Mouse (Mus musculus): ENCODE data around the gene Ada.

The Ada gene

DNA sequence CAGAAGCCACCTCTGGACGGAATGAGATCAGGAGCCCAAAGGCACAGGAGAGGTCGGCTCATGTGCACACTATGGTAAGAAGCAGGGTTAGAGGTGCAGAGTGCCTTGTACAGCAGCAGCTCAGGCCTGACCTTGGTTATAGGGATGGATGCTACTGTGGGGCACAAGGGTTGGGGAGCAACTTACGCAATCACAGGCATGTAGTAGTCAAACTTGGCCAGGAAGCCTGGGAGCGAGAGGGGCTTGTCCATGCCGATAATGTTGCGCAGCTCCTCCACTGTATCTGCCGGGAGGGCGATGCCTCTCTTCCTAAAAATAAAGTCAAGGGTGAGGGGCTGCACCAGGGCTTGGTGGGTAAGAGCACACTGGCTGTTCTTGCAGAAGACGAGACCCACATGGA, 14.9 kb downstream of the Ada start:
- DNase-seq (ENCODE audit: low read depth, low spot score) = no peak

DNA sequence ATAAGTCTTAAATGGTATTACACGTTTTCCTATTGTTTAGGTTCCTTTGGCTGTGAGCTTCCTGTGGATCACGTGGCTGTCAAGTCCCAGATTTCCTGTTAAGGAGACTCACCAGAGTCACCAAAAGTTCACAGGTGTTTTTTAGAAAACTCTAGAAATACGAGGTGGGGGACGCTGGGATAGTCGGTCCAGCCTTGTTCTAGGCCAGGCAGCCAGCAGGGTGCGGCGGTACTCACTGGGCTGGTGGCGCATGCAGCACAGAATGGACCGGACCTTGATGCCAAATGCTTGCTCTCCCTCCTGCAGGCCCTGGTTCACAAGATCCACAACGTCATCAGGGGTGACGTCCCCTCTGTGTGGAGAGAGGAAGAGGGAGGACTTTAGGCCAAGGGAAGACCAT, 18.0 kb downstream of the Ada start:
- DNase-seq (ENCODE audit: low read depth, low spot score) = no peak

DNA sequence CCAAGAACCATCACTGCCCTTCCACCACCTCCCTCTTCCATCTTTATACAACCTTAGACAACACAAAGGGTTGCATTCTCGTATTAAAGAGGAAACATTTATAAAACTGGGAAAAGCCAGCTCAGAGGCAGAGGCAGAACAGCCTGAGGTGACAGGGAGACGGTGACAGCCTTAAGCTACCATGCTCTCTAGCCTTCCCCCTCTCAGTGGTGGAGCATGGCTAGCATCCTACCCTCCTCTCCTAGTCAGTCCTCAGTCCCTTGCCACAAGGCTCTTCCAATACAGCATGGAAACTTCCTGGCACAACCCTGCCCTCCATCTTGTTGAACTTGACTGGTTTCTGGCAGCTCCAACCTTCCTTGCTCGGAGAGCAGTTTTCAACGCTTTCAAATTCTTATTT, 21.7 kb downstream of the Ada start:
- DNase-seq (ENCODE audit: low read depth, low spot score) = no peak

DNA sequence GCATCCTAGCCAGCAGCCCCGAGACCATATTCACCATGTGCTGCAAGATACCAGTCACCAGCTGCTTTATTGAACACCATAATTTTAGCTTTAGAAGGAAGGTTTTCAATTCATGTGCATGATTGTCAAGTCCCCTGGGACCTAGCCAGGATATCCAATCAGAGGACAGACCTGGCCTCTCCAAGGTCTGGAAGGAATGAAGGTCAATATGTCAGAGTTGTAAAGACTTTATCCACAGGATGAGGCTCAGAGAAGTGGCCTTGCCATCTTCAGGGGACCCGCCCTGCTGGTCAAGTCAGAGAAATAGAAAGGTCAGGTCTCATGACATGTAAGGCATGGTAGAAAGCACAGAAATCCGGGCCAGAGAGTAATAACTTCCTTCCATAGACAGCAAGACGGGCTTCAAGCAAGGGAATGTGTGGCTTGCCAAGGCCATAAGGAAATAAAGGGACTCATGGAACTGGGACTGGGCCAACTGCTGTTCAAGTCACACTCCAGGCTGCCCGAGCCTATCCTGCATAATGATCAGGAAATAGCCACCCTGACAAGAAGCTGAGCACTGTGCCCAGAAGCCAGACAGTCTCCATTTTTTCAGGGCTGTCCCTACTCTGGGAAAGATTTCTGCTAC, 23.2 kb downstream of the Ada start:
- DNase-seq (ENCODE audit: low read depth, low spot score) = no peak

DNA sequence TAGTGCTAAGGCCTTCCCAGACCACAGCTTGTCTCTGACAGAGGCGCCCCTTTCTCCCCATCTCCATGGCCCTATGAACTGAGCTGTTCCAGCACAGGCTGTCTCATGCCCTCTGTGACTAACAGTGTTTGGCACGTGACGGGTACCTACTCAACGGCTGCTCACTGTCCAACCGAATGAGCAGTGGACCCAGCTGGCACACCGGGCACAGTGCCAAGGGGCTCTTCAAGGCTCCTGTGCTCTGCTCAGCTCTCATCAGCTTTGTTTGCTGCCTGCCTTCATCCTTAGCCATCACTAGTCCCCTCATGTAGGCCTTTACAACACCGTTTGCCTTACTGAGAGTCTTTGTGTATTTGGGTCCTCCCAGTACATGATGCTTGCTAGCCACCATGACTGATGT, 27.5 kb downstream of the Ada start:
- DNase-seq (ENCODE audit: low read depth, low spot score) = peak; percentile 19

DNA sequence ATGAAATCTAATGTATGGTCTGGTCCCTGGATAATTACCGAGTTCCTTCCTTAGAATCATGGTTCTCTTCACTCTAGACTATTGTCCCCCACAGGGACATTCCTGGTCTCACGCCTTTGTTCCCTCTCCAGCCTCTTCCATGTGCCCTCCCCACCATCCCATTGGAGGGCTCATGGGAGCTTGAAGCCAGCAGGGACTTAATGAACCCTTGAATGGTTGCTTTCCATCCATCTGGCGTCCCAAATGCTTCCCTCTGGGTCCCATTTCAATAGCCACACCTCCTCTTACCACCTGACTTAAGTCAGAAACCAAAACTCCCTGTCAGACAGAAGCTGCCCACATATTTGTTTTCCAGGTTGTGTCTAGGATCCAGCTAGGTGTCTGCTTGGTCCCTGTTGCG, 30.4 kb downstream of the Ada start:
- no peak for DNase-seq (ENCODE audit: low read depth, low spot score)

DNA sequence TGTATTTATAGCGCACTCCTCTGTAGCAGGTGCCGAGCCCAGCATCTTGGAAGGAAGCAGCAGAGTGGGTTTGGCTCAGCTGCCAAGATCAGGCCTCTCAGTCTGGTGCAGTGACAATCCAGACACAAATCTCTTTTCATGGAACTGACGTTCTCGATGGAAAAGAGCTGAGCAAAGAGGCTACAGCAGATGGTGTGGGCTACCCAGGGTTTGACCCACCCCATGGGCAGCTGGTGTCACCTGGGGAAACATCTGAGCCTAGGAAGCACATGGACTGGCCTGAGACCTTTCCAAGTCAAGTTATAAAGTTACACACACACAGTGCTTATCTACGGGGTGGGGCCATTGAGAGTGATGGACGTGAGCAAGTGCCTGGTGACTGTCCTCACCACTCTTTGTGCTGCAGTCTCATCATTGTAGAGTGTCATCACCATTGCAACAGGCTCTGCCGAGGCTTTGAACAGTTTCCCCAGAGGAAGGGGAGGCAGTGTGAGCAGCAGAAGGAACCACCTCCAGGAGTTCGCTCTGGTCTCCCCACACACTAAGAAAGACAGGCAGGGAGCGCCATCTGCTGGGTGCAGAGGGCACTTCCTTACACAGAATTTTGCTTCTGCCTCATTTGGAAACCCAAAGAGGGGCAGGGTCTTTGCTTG, 31.0 kb downstream of the Ada start:
- peak; percentile 90 for DNase-seq (ENCODE audit: low read depth, low spot score)

DNA sequence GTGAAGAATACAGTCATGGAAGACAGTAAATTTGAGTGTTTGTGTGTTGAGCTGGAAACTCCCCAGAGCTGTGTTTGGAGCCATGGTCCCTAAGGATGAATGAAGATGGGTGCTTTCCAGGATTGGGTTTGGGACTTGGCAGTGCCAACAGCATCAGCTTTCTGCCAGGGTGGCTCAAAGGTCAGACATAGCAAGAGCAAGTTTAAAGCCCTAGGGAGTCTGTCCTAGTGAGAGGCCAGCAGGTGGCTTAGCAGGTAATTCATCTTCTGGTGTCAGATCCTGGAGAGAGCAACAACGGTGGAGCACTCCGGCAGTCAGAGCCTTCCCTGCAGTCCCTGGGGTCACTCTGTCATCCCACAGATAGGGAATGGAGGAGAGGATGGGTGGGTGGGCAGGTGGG, 31.5 kb downstream of the Ada start:
- no peak for DNase-seq (ENCODE audit: low read depth, low spot score)

DNA sequence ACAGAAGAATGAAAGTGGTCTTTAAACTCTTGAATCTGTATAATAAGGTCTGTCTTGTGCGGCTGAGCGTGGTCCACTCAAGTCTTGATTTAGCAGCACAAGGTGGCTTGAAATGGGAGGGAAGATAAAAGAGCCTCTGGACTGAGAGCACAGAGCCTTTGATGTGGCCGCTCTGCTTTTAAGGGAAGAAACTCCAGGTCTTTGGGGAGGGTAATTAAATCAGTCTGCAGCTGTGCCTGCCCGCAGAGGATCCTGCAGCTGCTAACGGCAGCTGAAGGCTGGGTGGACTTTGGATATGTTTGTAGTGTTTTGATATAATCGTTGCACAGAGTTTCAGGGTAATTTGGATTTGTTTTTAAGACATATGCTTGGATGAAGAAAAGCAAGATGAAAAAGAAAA, 33.2 kb downstream of the Ada start:
- DNase-seq (ENCODE audit: low read depth, low spot score) = no peak

DNA sequence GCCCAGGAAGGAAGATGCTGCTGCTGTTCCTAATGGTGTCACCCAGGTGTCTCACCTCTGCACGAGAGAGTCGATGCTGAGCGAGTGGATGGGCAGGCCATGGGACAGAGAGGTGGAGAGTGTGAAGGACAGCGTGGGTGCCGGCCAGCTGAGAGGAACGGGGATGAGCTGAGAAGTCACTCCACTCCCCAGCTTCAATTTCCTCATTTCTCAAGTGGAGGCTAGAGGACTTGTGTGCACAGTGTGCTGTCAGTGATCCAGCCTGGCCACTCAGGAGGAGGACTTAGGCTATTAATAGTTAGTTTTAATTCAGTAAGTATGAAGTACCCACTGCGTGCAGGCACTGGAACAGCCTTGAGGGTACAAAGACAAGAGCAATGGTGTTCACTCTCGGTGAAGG, 33.6 kb downstream of the Ada start:
- no peak for DNase-seq (ENCODE audit: low read depth, low spot score)

DNA sequence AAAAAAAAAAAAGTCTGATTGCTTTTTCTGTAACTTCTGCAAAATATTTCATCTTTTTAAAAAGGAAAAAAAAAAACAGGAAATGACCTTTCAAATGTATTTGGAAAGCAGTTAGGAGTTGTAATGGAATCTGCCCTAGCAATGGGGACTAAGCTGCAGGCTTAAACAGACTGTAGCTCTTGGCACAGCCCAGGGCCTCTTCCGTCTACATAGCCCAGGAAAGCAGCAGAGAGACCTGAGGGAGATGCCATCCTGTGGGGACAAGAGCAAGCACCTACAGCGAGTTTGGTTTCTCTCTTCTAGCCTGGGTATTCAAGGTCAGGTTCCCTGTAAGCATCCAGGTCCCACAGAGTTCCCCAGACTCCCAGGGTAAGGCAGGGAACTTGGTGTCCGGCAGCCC, 36.7 kb downstream of the Ada start:
- no peak for DNase-seq (ENCODE audit: low read depth, low spot score)

DNA sequence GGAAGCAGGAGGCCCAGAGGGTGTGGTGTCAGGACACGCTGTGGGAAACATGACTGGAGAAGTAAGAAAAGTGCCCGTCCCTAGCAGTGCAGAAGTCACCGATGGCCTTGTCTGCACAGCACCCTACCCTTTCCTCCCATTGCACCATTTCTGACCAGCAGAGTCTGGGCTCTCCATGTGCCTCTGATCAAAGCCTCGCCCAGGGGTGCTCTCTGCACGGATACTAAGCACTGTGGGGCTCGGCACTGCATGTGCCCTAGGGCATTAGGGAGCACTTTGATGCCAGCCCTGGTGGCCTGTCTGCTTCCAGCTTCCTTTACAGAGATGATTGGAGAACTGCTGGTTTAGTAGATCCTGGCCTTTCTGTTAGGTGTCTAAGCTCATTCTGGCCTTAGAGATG, 37.2 kb downstream of the Ada start:
- DNase-seq (ENCODE audit: low read depth, low spot score) = no peak

DNA sequence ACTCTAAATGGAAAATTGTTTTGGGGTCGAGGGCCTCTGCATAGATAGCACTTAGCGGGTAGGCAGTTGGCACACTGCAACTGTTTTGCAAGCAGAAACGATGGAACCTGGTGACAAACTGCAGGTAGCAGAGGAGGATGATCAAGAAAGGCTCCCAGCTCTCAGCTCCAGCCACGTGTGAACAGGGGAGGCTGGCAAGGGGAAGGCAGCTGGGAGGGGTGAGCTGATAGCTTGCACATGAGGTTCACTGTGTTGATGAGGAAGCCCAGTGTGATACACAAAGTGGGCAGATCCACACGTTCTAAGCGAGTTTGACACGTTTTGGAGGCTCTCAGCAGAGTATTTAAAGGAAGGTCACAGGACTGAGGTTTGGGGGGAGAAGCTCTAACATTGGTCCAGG, 37.6 kb downstream of the Ada start:
- no peak for DNase-seq (ENCODE audit: low read depth, low spot score)

DNA sequence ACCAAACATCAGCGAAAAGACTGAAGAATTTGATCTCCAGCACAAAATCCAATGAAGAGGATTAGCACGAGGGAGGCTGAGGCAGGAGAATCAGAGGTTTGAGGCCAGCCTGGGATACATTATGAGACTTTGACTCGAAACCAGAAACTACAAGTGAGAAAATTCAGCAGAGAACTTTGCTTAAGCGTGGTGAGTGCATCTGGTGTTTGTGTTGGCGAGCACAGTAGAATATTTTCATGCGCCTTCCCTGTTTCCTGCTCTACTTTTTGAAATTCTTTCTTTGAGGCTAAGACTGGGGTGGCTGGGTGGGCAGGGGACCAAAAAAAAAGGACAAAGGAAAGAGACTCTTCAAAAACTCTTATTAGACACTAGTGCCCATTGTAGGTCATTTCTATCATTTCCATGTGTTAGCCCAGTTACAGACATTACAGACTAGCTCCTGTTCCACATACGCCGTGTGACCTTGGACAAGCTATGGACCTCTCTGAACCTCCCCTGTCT, 38.6 kb downstream of the Ada start:
- DNase-seq (ENCODE audit: low read depth, low spot score) = no peak

DNA sequence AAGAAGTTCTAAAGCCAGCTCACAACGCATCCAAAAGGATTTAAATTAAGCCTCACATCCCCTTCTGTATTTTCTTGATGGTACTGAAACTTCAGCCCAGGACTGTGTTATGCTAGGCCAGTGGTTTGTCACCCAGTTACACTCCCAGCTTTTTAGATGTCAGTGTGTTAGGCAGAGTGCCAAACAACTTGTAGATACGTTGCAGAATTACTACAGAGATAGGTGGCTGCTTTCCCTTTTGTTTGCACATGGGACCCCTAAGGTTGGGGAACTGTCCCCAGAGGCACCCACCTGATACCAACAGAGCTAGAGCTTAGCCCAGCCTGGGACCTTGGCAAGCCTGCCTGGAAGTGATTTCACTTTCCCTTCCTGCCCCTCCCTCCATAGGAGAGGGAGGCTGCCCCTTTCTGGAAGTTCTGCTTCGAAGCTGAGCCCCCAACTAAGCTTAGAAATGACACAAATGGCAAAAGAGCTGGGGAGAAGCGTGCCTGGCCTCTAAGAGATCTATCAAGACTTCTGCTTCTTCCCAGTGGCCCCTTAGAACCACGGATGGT, 39.4 kb downstream of the Ada start:
- no peak for DNase-seq (ENCODE audit: low read depth, low spot score)

DNA sequence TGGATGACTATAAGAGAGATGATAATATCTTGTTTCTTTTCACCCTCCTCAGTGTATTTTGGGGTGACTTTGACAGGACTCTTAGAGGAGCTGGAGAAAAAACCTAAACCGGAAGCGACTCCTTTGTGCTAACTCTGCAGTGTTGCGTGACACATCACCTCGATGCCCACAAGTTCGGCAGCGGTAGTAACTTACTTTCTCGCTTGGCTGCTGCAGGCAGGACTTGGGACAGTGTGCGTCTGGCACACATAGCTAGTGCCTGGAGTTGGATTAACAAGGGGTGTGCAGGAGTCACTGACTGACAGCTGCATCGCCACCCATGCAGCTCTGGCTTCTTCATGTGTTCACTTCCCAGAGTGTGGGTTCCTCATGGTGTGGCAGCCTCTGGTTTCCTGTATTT, 40.0 kb downstream of the Ada start:
- DNase-seq (ENCODE audit: low read depth, low spot score) = no peak

DNA sequence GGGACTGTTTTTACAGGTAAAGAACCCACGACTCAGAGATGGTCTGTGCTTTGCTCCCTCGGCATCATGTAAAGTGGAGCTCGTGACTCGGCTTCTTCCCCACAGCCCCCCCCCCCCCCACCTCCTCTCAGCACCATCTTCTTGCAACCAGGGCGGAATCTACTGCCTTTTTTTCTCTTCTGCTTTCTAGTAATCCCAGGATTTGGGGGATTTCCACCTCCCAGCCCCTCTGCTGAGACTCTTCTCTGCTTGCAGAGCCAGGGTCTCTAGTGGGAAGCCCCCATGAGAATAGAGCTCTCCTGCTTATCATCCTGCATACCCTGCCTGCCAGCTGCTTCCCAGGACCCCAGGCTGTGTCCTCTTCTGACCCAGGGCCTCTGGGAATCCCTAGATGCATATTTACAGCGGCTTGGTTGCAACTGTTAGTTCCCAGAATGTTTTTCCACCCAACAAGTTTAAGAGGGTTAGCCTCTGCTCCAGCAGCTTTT, 41.2 kb downstream of the Ada start:
- DNase-seq (ENCODE audit: low read depth, low spot score) = no peak

DNA sequence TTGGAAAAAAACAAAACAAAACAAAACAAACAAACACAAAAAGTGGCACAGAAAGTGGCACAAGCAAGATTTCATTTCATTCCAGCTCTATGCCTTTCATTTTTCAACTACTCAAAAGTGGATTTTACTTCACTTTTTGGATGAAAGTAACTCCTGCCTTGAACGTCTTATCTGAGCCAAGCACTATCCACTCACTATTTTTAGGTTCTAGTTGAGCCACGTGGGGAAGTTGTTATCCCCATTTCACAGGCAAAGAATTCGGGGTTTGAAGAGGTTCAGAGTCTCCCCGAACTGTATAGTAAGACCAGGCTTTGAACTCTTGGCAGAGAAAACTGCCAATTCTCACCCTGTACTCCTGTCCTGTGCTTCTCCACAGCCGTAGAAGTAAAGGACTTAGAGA, 41.7 kb downstream of the Ada start:
- no peak for DNase-seq (ENCODE audit: low read depth, low spot score)

DNA sequence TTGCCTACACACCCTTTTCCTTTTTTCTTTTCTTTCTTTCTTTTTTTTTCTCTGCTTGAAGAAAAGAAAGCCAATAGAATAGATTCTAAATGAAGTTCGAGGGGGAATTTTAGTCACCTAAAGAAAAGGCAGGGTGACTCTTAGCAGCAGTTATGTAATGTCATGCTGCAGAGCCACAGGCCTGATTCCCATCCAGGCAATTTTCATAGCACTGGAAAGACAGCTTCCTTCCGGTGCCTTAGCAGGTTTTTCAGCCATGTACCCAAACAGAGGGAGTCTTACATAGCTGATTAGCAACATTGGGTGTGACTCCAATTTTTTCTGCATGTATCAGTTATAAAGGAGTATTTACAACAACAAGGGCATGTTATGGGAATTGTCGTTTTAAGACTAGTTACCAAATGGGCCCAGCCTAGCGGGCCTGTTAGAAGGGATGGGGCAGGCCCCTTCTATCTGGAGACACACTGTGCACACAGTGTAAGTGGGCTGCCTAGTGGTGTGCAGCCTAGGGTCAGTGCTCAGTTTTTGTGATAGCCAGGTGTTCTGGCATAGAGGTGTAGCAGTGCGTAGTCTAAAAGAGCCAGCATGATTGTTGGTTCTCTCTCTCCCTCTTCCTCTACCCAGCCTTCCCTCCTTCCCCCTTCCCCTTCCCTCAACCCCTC, 46.3 kb downstream of the Ada start:
- no peak for DNase-seq (ENCODE audit: low read depth, low spot score)

DNA sequence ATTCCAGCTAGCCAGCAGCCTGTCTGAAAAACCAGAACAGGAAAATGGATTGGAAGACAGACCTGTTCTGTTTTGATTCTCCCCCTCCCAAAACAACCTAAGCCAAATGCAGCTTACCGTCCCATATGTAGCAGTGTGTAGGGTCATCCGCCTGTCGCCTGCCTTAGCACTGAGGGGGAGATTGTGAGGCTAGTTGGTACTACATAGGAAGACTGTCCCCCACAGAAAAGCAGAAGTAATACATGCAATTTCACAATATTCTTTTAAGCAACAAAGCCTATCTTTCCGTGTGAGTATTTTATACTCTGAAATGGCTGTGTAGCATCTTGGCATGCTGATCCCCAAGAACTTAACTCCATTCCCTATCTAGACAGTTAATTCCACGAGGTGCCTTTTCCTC, 47.1 kb downstream of the Ada start:
- no peak for DNase-seq (ENCODE audit: low read depth, low spot score)

DNA sequence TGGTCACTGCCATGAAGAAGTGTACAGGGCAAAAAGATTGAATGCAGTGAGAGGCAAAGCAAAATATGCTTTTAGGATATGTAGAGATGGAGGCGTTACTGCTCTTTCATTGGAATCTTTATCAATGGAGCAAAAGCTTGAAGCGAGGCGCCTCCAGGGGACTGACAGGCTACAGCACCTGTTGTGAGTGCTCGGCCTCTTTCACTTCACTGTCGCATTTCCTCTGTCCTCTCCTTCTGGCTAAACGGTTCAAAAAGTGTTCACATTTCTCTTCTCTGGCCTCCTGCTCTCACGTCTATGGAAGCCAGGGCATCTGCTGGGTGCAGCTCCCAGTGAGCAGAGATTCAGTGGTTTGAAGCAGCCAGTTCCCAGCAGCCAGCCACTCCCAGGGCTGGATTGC, 47.6 kb downstream of the Ada start:
- no peak for DNase-seq (ENCODE audit: low read depth, low spot score)

DNA sequence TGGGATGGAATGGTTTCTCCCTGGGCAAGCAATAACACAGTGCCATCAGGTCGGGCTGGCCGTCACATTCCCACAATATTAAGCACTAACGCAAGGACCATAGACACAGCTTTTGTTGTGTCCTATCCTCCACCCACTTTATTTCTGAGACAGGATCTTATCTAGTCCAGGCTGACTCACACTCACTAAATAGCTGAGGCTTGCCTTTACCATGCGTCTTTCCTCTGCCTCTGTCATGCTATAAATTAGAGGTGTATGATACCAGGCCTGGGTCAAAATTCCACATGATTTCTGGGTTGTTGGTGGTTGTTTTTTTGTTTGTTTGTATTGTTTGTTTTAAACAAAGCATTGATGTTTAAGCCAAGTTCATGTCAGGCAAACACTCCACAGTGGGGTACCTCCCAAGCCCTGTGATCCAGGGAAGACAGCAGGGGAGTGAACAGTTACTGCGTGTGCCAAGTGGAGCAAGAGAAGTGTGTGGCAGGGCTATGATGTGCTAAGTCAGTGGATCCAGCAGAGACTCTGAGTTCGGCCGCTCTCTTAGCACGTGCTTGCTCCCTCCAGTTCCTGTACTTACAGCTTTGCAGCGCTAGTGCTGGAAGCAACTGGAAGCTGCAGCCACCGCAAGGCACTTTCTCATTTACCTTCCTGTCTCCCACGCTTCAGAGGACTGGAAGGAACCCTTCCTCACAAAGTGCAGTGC, 50.8 kb downstream of the Ada start:
- DNase-seq (ENCODE audit: low read depth, low spot score) = peak; percentile 27
